Mouse (Mus musculus): ENCODE data around the gene Smurf1.

Gene Smurf1

GRCm38 (mm10) chr5:144913923-144914322, 51.7 kb downstream of the Smurf1 start:
- no peak for DNase-seq (ENCODE audit: low spot score)

- no peak for DNase-seq (ENCODE audit: low spot score)
Observed at GRCm38 (mm10) chr5:144913361-144913760, 52.3 kb downstream of the Smurf1 start.

GRCm38 (mm10) chr5:144912519-144913310, 52.9 kb downstream of the Smurf1 start:
- DNase-seq (ENCODE audit: low spot score), result no peak

- no peak for DNase-seq (ENCODE audit: low spot score)
Observed at GRCm38 (mm10) chr5:144909521-144909920, 56.1 kb downstream of the Smurf1 start.

- no peak for DNase-seq (ENCODE audit: low spot score)
Observed at GRCm38 (mm10) chr5:144907591-144907990, 58.1 kb downstream of the Smurf1 start.

GRCm38 (mm10) chr5:144904356-144905134, 61.1 kb downstream of the Smurf1 start:
- DNase-seq (ENCODE audit: low spot score), result no peak

DNA sequence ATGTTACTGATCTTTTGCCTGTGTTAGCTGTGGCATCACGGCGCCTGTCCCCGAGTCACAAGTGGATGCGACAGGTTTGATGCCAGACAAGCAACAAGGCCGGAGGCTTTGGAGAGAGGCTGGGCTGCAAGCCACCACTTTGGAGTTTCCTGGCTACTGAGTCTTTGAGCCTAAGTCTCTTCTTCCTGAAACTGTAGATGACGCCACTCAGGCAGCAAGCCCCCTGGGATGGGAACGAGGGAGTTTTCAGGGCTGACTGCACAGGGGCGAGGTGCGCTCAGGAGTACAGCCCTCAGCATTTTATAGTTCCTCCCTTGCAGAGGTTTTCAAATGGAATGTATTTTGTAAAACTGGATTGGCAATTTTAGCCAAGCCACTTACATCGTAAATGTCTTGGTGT, 63.9 kb downstream of the Smurf1 start:
- DNase-seq (ENCODE audit: low spot score), result no peak

GRCm38 (mm10) chr5:144901035-144901434, 64.6 kb downstream of the Smurf1 start:
- no peak for DNase-seq (ENCODE audit: low spot score)

- DNase-seq (ENCODE audit: low spot score), result no peak
Observed at GRCm38 (mm10) chr5:144898448-144899052, 67.1 kb downstream of the Smurf1 start.

- no peak for DNase-seq (ENCODE audit: low spot score)
Observed at GRCm38 (mm10) chr5:144897881-144898280, 67.8 kb downstream of the Smurf1 start.

- no peak for DNase-seq (ENCODE audit: low spot score)
Observed at GRCm38 (mm10) chr5:144891276-144891675, 74.4 kb downstream of the Smurf1 start.

DNA sequence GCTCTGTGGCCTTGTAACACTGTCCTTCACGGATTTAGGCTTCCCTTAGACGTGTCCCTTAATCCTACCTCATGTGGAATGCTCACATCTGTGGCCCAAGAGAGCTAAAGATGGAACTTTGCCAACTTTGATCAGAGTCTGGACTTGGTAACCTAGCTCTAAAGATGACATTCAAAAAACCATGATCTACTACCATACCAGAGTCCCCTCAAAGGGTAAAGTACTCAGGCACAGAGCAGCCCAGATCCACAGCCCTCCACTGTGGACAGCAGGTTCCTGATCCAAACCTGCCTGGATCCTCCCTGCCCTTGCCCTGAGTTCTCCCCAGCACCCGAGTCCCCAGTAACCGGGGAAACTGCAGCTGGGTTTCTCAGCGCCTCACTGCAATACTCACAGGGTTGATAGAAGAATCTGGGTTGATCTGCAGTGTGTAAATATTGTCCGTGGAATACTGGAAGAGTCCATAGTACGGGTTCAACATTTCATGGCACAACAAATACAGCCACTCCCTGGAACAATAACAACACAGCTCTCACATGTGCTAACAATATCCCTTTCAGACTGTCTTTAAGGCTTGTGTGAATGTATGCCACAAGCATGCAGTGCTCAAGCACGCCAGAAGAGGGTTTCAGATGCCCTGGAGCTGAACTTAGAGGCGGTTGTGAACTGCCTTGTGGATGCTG, 79.5 kb downstream of the Smurf1 start:
- no peak for DNase-seq (ENCODE audit: low spot score)

GRCm38 (mm10) chr5:144884629-144885217, 80.9 kb downstream of the Smurf1 start:
- no peak for DNase-seq (ENCODE audit: low spot score)

DNA sequence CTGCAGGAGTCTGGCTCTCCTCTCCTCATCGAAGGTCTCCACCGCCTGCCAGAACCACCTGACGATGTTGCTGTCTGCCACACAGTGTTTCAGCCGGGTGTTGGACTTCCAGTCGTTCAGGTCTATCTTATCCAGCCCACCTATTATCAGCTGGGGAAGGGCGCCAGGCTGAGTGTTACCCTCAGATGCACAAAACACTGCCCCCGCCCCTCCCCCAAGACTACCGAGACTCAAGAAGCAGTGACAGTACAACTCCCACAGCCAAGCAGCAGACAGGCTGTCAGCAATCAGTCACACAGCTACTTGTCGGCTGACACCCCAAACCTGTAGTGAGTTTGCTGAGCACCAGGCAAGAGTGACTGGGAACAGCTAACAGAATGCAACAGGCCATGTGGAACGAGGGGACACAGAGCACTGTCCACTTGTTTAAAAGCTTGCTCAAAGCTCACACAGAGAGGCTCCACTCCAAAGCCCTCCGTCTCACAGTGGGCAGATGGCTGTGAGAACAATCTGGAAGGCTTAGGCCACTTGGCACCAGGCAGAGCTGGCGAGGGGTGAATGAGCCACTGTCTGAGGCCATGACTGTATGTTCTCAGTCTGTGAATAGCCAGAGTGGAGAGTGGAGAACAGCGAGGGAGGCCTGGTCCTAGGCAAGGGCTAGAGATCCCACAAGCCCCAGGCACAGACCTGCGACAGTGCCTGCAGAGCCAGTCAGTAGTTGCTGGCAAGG, 83.8 kb downstream of the Smurf1 start:
- DNase-seq (ENCODE audit: low spot score), result no peak

GRCm38 (mm10) chr5:144877021-144877420, 88.6 kb downstream of the Smurf1 start:
- no peak for DNase-seq (ENCODE audit: low spot score)

- DNase-seq (ENCODE audit: low spot score), result no peak
Observed at GRCm38 (mm10) chr5:144875892-144876291, 89.8 kb downstream of the Smurf1 start.

DNA sequence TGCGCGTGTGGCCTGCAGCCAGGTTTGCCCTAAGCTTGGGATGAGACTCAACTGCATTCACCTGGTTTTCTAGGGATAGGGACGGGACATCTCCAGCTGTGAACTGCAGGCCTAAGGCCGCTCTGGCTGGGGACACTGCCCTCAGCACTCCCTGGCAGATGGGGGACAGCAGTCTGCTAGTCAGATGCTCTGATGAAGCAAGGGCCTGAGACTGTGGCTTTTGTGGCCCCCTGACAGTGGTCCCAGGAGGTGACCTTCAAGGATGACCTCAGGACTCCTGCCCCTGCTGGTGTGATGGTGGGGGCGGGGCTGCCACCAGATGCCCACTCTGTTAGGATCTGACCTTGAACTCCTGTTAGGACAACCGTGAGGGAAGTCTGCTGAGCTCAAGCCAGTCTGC, 90.4 kb downstream of the Smurf1 start:
- DNase-seq (ENCODE audit: low spot score), result no peak

DNA sequence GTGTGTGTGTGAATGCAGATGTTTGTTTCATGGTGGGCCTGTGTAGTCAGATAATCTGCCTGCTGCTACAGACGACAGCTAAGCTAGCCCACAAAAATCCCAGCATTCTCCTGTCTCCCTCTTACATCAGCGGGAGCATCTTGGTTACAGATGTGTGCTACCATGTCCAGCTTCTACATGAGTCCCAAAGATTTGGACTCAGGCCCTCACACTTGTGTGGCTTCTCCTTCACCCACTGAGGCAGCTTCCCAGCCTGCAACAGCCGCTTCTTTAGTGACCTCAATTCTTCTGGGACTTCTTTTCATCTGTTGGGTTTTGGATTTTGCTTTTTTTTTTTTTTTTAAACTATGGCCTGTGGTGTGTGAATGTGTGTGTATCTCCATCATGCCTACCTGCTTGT, 92.8 kb downstream of the Smurf1 start:
- DNase-seq (ENCODE audit: low spot score), result no peak

- peak; percentile 58 for DNase-seq (ENCODE audit: low spot score)
Observed at GRCm38 (mm10) chr5:144872326-144872725, 93.3 kb downstream of the Smurf1 start.

DNA sequence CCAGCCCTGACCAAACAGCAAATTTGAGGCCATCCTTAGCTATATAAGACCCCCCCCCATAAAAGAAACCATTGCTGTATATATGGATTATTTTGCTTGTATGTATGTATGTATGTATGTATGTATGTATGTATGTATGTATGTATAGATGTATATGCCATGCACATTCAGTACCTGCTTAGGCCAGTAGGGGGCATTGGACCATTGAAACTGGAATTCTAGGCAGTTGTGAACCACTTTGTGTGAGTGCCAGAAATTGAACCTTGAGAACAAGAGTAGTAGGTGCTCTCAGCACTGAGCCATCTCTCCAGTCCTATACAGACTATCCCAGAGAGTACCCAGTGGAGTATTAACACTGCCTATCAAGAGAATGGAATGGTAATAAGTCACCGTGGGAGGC, 93.9 kb downstream of the Smurf1 start:
- peak; percentile 25 for DNase-seq (ENCODE audit: low spot score)

DNA sequence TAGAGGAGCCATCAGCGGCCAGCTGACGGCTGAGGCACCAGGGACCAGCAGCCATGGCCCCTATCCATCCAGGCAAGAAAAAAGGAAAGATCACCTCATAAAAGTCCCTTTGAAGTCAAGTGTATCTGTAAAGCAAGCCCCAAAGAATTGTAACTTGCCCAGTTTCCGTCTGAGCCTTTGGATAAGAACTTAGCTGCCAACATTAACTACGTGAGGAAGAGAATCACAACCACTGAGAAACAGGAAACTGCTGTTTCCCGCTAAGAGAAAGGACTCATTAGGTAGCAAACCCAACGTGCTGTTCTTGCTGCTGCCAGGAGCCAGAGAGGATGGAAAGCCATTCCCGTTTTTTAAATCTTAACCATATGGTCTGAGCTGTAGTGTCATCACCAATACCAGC, 94.9 kb downstream of the Smurf1 start:
- no peak for DNase-seq (ENCODE audit: low spot score)

All from testis, postnatal 14 days (tissue).